Mouse (Mus musculus): ENCODE results near the gene Gm27021. TPM values are rescaled to one million over a fixed set of nuclear protein-coding genes. Genes with fewer than 3 reads are reported as not detected.

Gm27021 gene
- polyA plus RNA-seq, 1 experiment from 2014 or later = 2.3 TPM

GRCm38 (mm10) chr8:120568164-120568798, 99.6 kb downstream of the Gm27021 start:
- Histone ChIP-seq H3K36me3 (peaks cover 68% of the 10 kb centered on the region), H3K27ac (no peak overlapping the region), H3K4me3 (no peak overlapping the region), H3K4me2 (no peak overlapping the region), H3K9ac (no peak overlapping the region), H3K27me3 (no peaks in the 10 kb centered on the region), H3K4me1 (peaks cover 32% of the 10 kb centered on the region), H3K9me3 (no peaks in the 10 kb centered on the region)
- 95% methylated on average over 37 of the region's 37 CpGs for WGBS
- no peak for ATAC-seq (ENCODE audit: borderline replicate concordance, extremely low read depth, low FRiP score, low TSS enrichment)

DNA sequence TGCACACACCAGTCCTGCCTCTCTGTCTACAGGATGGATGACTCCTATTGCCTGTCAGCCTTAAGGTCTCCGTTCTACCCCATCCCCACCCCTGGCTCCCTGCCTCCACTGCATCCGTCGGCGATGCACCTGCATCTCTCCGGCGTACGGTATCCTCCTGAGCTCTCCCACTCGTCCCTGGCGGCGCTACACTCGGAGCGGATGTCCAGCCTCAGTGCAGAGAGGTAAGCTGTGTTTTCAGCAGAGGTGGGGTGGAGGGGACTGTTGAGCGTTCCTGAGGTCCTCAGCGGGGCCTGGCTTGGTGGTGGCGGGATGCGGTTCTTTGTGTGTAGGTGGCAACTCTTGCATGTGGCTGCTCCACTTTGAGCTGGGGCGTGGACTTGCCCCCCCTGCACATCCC, 100.1 kb downstream of the Gm27021 start:
- peaks cover 35% of the 10 kb centered on the region for H3K4me1 ChIP-seq

GRCm38 (mm10) chr8:120566681-120567080, 101.2 kb downstream of the Gm27021 start:
- Histone ChIP-seq H3K36me3 (peaks cover 54% of the 10 kb centered on the region), H3K4me2 (no peak overlapping the region), H3K4me3 (no peak overlapping the region), H3K27me3 (no peaks in the 10 kb centered on the region), H3K9ac (no peak overlapping the region), H3K9me3 (no peaks in the 10 kb centered on the region), H3K27ac (no peak overlapping the region), H3K4me1 (peaks cover 44% of the 10 kb centered on the region)
- ATAC-seq (ENCODE audit: borderline replicate concordance, extremely low read depth, low FRiP score, low TSS enrichment) = no peak
- 83% methylated on average over 8 of the region's 8 CpGs for WGBS

More for the DNA sequence above, 100.1 kb downstream of the Gm27021 start:
- Histone ChIP-seq H3K27me3 (no peaks in the 10 kb centered on the region), H3K4me3 (no peak overlapping the region), H3K9me3 (no peaks in the 10 kb centered on the region), H3K9ac (no peak overlapping the region), H3K27ac (no peak overlapping the region), H3K36me3 (peaks cover 62% of the 10 kb centered on the region), H3K4me2 (no peak overlapping the region)
- ATAC-seq (ENCODE audit: borderline replicate concordance, extremely low read depth, low FRiP score, low TSS enrichment) = no peak
- 95% methylated on average over 17 of the region's 17 CpGs for WGBS

GRCm38 (mm10) chr8:120565151-120565711, 102.6 kb downstream of the Gm27021 start:
- Histone ChIP-seq H3K36me3 (peaks cover 41% of the 10 kb centered on the region), H3K4me1 (peaks cover 47% of the 10 kb centered on the region)
- WGBS = 39% methylated on average over 7 of the region's 7 CpGs

DNA sequence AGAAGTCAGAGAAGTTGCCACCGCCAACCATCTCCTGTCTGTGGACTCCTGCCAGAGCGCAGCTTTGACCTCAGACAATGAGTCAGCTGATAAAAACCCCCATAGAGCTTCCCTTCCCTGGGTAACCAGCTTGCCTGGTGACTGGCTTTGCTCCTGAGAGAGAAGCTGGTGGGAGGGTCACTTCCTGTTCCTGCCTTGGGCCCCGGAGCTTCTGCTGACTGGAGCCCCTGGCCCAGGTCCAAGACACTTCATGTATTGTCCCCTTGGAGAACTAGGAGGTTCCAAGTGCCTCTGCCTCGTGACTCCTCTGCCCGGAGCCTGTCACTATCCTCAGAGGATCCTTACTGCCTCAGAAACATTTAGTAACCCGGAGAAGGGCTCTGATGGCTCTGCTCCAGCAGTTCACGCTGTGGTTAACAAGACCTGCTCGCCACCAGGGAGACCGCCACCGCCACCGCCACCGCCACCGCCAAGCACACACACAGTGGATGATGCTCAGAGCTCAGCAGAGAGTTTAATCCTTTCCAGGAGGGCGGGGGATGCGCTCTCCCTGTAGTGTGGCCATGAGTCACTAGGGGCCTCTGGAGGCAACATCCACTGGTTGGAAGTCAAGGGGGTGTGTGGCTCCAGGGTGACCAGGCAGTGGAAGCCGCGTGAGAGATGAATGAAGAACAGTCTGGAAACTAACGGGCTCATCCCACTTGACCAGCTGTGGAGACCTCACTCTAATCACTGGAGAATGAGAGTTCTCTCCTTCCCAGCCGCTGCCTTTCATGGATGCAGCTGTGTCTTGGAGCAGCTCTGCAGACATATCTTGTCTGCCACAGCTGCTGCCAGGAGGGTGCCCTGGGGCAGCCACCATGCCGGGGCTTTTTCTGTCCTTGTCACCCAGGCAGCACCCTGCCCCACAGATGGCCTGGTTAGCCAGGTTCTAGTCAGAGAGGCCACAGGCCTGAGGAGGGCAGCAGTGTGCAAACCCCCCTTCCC, 103.7 kb downstream of the Gm27021 start:
- H3K4me1 ChIP-seq = peaks cover 50% of the 10 kb centered on the region
- no peak overlapping the region for H3K9ac ChIP-seq
- H3K9me3 ChIP-seq = no peaks in the 10 kb centered on the region
- peak; percentile 75 for ATAC-seq (ENCODE audit: borderline replicate concordance, extremely low read depth, low FRiP score, low TSS enrichment)
- WGBS = 21% methylated on average over 20 of the region's 20 CpGs
- no peaks in the 10 kb centered on the region for H3K27me3 ChIP-seq
- H3K27ac ChIP-seq = peak overlapping the region; percentile 88
- H3K36me3 ChIP-seq = peaks cover 37% of the 10 kb centered on the region
- peak overlapping the region; percentile 8; the same call in 1 of the 2 replicates for H3K4me3 ChIP-seq
- peak overlapping the region; percentile 34 for H3K4me2 ChIP-seq

More at GRCm38 (mm10) chr8:120565151-120565711, 102.6 kb downstream of the Gm27021 start:
- Histone ChIP-seq H3K4me3 (no peak overlapping the region), H3K9ac (no peak overlapping the region), H3K27ac (no peak overlapping the region), H3K27me3 (no peaks in the 10 kb centered on the region), H3K9me3 (no peaks in the 10 kb centered on the region), H3K4me2 (no peak overlapping the region)
- no peak for ATAC-seq (ENCODE audit: borderline replicate concordance, extremely low read depth, low FRiP score, low TSS enrichment)

- peaks cover 51% of the 10 kb centered on the region for H3K4me1 ChIP-seq
- H3K27ac ChIP-seq = peak overlapping the region; percentile 88
- H3K4me2 ChIP-seq = peak overlapping the region; percentile 34
- no peaks in the 10 kb centered on the region for H3K9me3 ChIP-seq
- no peak overlapping the region for H3K9ac ChIP-seq
- no peak for ATAC-seq (ENCODE audit: borderline replicate concordance, extremely low read depth, low FRiP score, low TSS enrichment)
- H3K4me3 ChIP-seq = no peak overlapping the region
- H3K27me3 ChIP-seq = no peaks in the 10 kb centered on the region
- peaks cover 29% of the 10 kb centered on the region for H3K36me3 ChIP-seq
- 22% methylated on average over 8 of the region's 8 CpGs for WGBS
Observed at GRCm38 (mm10) chr8:120563348-120563724, 104.5 kb downstream of the Gm27021 start.

DNA sequence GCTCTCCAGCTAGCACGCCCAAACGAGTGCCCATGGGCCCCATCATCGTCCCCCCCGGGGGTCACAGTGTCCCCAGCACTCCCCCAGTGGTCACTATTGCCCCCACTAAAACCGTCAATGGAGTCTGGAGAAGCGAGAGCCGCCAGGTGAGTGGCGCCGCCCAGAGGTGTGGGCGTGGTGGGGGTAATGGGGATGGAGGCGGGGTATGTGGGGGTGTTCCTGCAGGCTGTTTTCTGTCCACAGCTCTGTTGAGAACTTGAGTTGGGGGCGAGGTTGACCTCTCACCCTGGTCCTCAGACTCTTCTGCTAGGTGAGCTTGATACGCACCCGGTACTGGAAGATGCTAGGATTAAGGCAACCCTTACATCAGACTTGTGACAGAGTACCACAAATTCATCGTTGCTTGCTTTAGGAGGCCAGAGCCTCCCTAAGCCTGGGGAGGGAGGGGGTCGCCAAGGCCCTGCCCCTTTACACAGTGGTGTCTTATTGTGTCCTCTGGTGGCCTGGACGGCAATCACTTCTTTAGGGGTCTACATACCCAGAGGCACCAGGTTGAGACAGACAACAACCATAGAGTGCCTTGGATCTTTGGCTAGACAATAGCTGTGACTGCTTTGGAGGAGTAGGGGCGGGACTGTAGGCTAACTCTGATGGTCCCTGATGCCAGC, 105.1 kb downstream of the Gm27021 start:
- Histone ChIP-seq H3K4me1 (peaks cover 53% of the 10 kb centered on the region), H3K4me2 (no peak overlapping the region), H3K27me3 (no peaks in the 10 kb centered on the region), H3K36me3 (peaks cover 23% of the 10 kb centered on the region), H3K9me3 (no peaks in the 10 kb centered on the region), H3K9ac (no peak overlapping the region), H3K4me3 (no peak overlapping the region), H3K27ac (peak overlapping the region; percentile 88)
- WGBS = 84% methylated on average over 18 of the region's 18 CpGs
- no peak for ATAC-seq (ENCODE audit: borderline replicate concordance, extremely low read depth, low FRiP score, low TSS enrichment)

DNA sequence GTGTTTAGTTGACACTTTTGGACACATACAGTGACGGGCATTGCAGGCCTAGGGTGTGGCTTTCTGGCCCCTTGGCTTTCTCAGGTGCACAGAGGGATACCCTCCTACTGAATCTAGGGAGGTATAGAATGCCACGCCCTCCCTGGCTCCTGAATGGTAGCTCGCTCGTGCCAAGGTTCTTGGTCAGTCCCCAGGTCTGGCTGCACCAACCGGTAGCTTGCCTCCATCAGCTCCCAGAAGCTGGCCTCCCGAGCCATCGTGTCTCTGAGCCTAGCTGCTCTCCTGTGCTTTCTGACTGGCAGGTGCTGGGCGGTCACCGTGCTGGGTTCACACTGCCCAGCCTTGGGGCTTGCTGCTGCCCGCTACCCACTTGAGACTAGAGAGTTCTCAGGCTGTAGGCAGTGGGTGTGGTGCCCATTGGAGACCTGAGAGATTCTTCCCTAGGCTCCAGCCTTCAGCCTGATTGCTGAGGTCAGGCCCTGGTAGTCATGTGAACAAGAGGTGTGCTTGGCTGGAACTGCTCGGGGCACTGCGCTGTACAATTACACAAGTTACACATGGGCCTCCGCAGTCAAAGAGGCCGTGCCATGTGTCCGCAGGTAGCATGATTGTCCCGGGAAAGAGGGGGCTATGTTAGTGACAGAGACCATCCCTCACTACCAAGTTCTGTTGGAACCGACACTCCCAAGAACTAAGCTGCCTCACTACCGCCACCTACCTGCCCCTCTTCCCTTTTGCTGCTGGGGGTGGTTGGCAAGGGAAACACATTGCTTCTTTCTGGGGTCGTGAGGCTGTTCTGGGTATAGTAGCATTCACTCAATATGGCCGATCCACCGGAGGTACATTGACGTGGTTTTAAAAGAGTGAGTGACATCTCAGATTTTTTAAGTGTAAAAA, 106.1 kb downstream of the Gm27021 start:
- no peak for ATAC-seq (ENCODE audit: borderline replicate concordance, extremely low read depth, low FRiP score, low TSS enrichment)
- Histone ChIP-seq H3K36me3 (peaks cover 13% of the 10 kb centered on the region; the same call in 1 of the 2 replicates), H3K9me3 (no peaks in the 10 kb centered on the region), H3K9ac (no peak overlapping the region), H3K4me1 (peaks cover 63% of the 10 kb centered on the region), H3K4me3 (no peak overlapping the region), H3K27me3 (no peaks in the 10 kb centered on the region), H3K4me2 (no peak overlapping the region), H3K27ac (no peak overlapping the region)
- 80% methylated on average over 22 of the region's 22 CpGs for WGBS

- no peak overlapping the region for H3K4me3 ChIP-seq
- H3K4me2 ChIP-seq = no peak overlapping the region
- peaks cover 7% of the 10 kb centered on the region; the same call in 1 of the 2 replicates for H3K36me3 ChIP-seq
- no peak overlapping the region for H3K27ac ChIP-seq
- H3K4me1 ChIP-seq = peaks cover 71% of the 10 kb centered on the region
- H3K9me3 ChIP-seq = no peaks in the 10 kb centered on the region
- H3K9ac ChIP-seq = no peak overlapping the region
- 91% methylated on average over 5 of the region's 5 CpGs for WGBS
- H3K27me3 ChIP-seq = no peaks in the 10 kb centered on the region
- ATAC-seq (ENCODE audit: borderline replicate concordance, extremely low read depth, low FRiP score, low TSS enrichment) = no peak
Observed at GRCm38 (mm10) chr8:120560535-120560934, 107.3 kb downstream of the Gm27021 start.

GRCm38 (mm10) chr8:120559654-120560053, 108.2 kb downstream of the Gm27021 start:
- 73% methylated on average over 11 of the region's 11 CpGs for WGBS
- H3K4me3 ChIP-seq = no peak overlapping the region
- ATAC-seq (ENCODE audit: borderline replicate concordance, extremely low read depth, low FRiP score, low TSS enrichment) = no peak
- no peak overlapping the region for H3K4me2 ChIP-seq
- peaks cover 8% of the 10 kb centered on the region; the same call in 1 of the 2 replicates for H3K36me3 ChIP-seq
- no peaks in the 10 kb centered on the region for H3K9me3 ChIP-seq
- no peak overlapping the region for H3K27ac ChIP-seq
- H3K4me1 ChIP-seq = peaks cover 64% of the 10 kb centered on the region
- no peaks in the 10 kb centered on the region for H3K27me3 ChIP-seq
- H3K9ac ChIP-seq = no peak overlapping the region
